ENCODE assay signal across 8 mouse cellular contexts in genomic region chr2:32317791-32318417, GRCm38 (mm10). TPM values are rescaled to one million over a fixed set of nuclear protein-coding genes. Genes with fewer than 3 reads are reported as not detected.
DNase-seq lines count a peak whose midpoint lies in the region; ATAC-seq lines count a peak whose summit lies in the region.

No protein-coding gene starts in this region.

- peak overlapping the region; percentile 63; the same call in 1 of the 2 replicates for H3K27ac ChIP-seq in forebrain, embryonic 12.5 days
- peak overlapping the region; percentile 100 for H3K27ac ChIP-seq in limb, embryonic 11.5 days (replicated peaks; ENCODE audit: low read depth, low read length)
- no peak overlapping the region for H3K27ac ChIP-seq in midbrain, embryonic 13.5 days

- H3K4me1 ChIP-seq in forebrain, embryonic 12.5 days, result peaks cover 47% of the 10 kb centered on the region
- peaks cover 46% of the 10 kb centered on the region for H3K4me1 ChIP-seq in limb, embryonic 11.5 days (ENCODE audit: control insufficient read depth, insufficient read depth, low read length)
- peaks cover 44% of the 10 kb centered on the region for H3K4me1 ChIP-seq in midbrain, embryonic 13.5 days (replicated peaks)

- intact Hi-C loops in heart, postnatal 14 days (cut with DNase I), result no loop called here
- intact Hi-C loops in left cerebral cortex, postnatal 25 days (cut with DNase I), result no loop called here

- peak overlapping the region; percentile 29 for H3K4me3 ChIP-seq in forebrain, embryonic 12.5 days (replicated peaks)
- peak overlapping the region; percentile 74 for H3K4me3 ChIP-seq in limb, embryonic 11.5 days (ENCODE audit: low read depth, low read length)
- H3K4me3 ChIP-seq in midbrain, embryonic 13.5 days (replicated peaks), result no peak overlapping the region

- H3K27me3 ChIP-seq in forebrain, embryonic 12.5 days, result peaks cover 46% of the 10 kb centered on the region
- no peaks in the 10 kb centered on the region for H3K27me3 ChIP-seq in limb, embryonic 11.5 days (ENCODE audit: control insufficient read depth, insufficient read depth, low read length)
- peaks cover 26% of the 10 kb centered on the region for H3K27me3 ChIP-seq in midbrain, embryonic 13.5 days

- ATAC-seq in forebrain, embryonic 12.5 days (ENCODE audit: low FRiP score), result peak; percentile 52
- ATAC-seq in limb, embryonic 11.5 days (ENCODE audit: insufficient number of reproducible peaks, low FRiP score, low TSS enrichment, low read depth), result peak; percentile 83
- peak; percentile 25 for ATAC-seq in midbrain, embryonic 13.5 days

- peak overlapping the region; percentile 45; the same call in 1 of the 2 replicates for H3K9ac ChIP-seq in forebrain, embryonic 12.5 days
- H3K9ac ChIP-seq in limb, embryonic 11.5 days (ENCODE audit: low read length), result peak overlapping the region; percentile 95
- peak overlapping the region; percentile 26; the same call in 1 of the 2 replicates for H3K9ac ChIP-seq in midbrain, embryonic 13.5 days (replicated peaks)

- DNase-seq in adrenal gland, postnatal 36 days, result peak; percentile 20 to 55
- no peak for DNase-seq in adrenal gland, postnatal 4 days (ENCODE audit: low spot score in 2 of 2)
- DNase-seq in heart, postnatal 14 days, result peak; percentile 75 to 80
- DNase-seq in limb, embryonic 11.5 days (ENCODE audit: low spot score), result peak; percentile 96
- DNase-seq in yolk sac, embryonic 10.5 days (ENCODE audit: low spot score), result peak; percentile 86
- DNase-seq in left cerebral cortex, postnatal 25 days (ENCODE audit: low spot score in 2 of 2), result no peak

- H3K4me2 ChIP-seq in forebrain, embryonic 12.5 days, result peak overlapping the region; percentile 47
- peak overlapping the region; percentile 96 for H3K4me2 ChIP-seq in limb, embryonic 11.5 days (ENCODE audit: low read depth, severe bottlenecking)
- H3K4me2 ChIP-seq in midbrain, embryonic 13.5 days (replicated peaks), result peak overlapping the region; percentile 38

- no peaks in the 10 kb centered on the region for H3K36me3 ChIP-seq in forebrain, embryonic 12.5 days (replicated peaks)
- H3K36me3 ChIP-seq in limb, embryonic 11.5 days (ENCODE audit: control insufficient read depth, insufficient read depth, low read length), result no peaks in the 10 kb centered on the region
- H3K36me3 ChIP-seq in midbrain, embryonic 13.5 days, result peaks cover 30% of the 10 kb centered on the region

- 10% methylated on average over 19 of the region's 19 CpGs for WGBS in forebrain, embryonic 12.5 days
- 2% methylated on average over 16 of the region's 19 CpGs for WGBS in limb, embryonic 11.5 days
- WGBS in midbrain, embryonic 13.5 days, result 13% methylated on average over 17 of the region's 19 CpGs

- no peaks in the 10 kb centered on the region for H3K9me3 ChIP-seq in forebrain, embryonic 12.5 days
- no peaks in the 10 kb centered on the region for H3K9me3 ChIP-seq in limb, embryonic 11.5 days (ENCODE audit: control insufficient read depth, low read length)
- H3K9me3 ChIP-seq in midbrain, embryonic 13.5 days, result no peaks in the 10 kb centered on the region

RNA-seq across cellular contexts. Expression of gene Swi5, which starts 30.0 kb away (rescaled TPM):
- 100 to 1,000 TPM; 289 to 304 TPM for total RNA-seq in adrenal gland, postnatal 36 days (2021)
- total RNA-seq in adrenal gland, postnatal 4 days (2021), result 100 to 1,000 TPM; 225 to 237 TPM
- 391 and 397 TPM in 2 replicates for polyA plus RNA-seq in forebrain, embryonic 12.5 days (2016; fragmentation: Nextera tagmentation; extraction: Ambion mirVana)
- total RNA-seq in heart, postnatal 14 days (2021), result 100 to 1,000 TPM; 153 to 156 TPM
- polyA plus RNA-seq in limb, embryonic 11.5 days (2014; fragmentation: Nextera tagmentation; extraction: Ambion mirVana), result 272 and 354 TPM in 2 replicates
- polyA plus RNA-seq in midbrain, embryonic 13.5 days (2015; fragmentation: Nextera tagmentation; extraction: Ambion mirVana), result 454 and 469 TPM in 2 replicates
- total RNA-seq in left cerebral cortex, postnatal 25 days (2021), result 100 to 1,000 TPM; 213 to 214 TPM

RNA-seq across cellular contexts. Expression of gene Golga2, which starts 30.7 kb away (rescaled TPM):
- 10 to 100 TPM; 73.0 to 74.2 TPM for total RNA-seq in adrenal gland, postnatal 36 days (2021)
- total RNA-seq in adrenal gland, postnatal 4 days (2021), result 10 to 100 TPM; 78.6 to 80.4 TPM
- polyA plus RNA-seq in forebrain, embryonic 12.5 days (2016; fragmentation: Nextera tagmentation; extraction: Ambion mirVana), result 23.0 and 26.5 TPM in 2 replicates
- 10 to 100 TPM; 67.9 to 70.5 TPM for total RNA-seq in heart, postnatal 14 days (2021)
- 18.1 and 18.9 TPM in 2 replicates for polyA plus RNA-seq in limb, embryonic 11.5 days (2014; fragmentation: Nextera tagmentation; extraction: Ambion mirVana)
- polyA plus RNA-seq in midbrain, embryonic 13.5 days (2015; fragmentation: Nextera tagmentation; extraction: Ambion mirVana), result 26.0 and 26.7 TPM in 2 replicates
- 10 to 100 TPM; 82.6 to 82.8 TPM for total RNA-seq in left cerebral cortex, postnatal 25 days (2021)

RNA-seq across cellular contexts. Expression of gene Ciz1, which starts 34.2 kb away (rescaled TPM):
- total RNA-seq in adrenal gland, postnatal 36 days (2021), result 10 to 100 TPM; 59.8 to 66.2 TPM
- total RNA-seq in adrenal gland, postnatal 4 days (2021), result 100 to 1,000 TPM in 1 of 2 experiments, 10 to 100 TPM in 1; 97.7 to 106 TPM
- polyA plus RNA-seq in forebrain, embryonic 12.5 days (2016; fragmentation: Nextera tagmentation; extraction: Ambion mirVana), result 59.1 and 67.5 TPM in 2 replicates
- 10 to 100 TPM; 32.2 to 36.5 TPM for total RNA-seq in heart, postnatal 14 days (2021)
- polyA plus RNA-seq in limb, embryonic 11.5 days (2014; fragmentation: Nextera tagmentation; extraction: Ambion mirVana), result 52.2 and 67.8 TPM in 2 replicates
- 54.4 and 56.7 TPM in 2 replicates for polyA plus RNA-seq in midbrain, embryonic 13.5 days (2015; fragmentation: Nextera tagmentation; extraction: Ambion mirVana)
- total RNA-seq in left cerebral cortex, postnatal 25 days (2021), result 10 to 100 TPM; 67.5 to 73.1 TPM

RNA-seq across cellular contexts. Expression of gene Dnm1, which starts 35.2 kb away (rescaled TPM):
- total RNA-seq in adrenal gland, postnatal 36 days (2021), result 10 to 100 TPM; 14.8 to 20.3 TPM
- total RNA-seq in adrenal gland, postnatal 4 days (2021), result 10 to 100 TPM; 41.3 to 43.4 TPM
- polyA plus RNA-seq in forebrain, embryonic 12.5 days (2016; fragmentation: Nextera tagmentation; extraction: Ambion mirVana), result 18.6 and 19.4 TPM in 2 replicates
- 1 to 10 TPM; 9.1 TPM for total RNA-seq in heart, postnatal 14 days (2021)
- 36.1 and 39.9 TPM in 2 replicates for polyA plus RNA-seq in limb, embryonic 11.5 days (2014; fragmentation: Nextera tagmentation; extraction: Ambion mirVana)
- polyA plus RNA-seq in midbrain, embryonic 13.5 days (2015; fragmentation: Nextera tagmentation; extraction: Ambion mirVana), result 35.5 and 41.2 TPM in 2 replicates
- total RNA-seq in left cerebral cortex, postnatal 25 days (2021), result 1,000 to 10,000 TPM; 1,197 to 1,302 TPM

RNA-seq across cellular contexts. Expression of gene Uck1, which starts 57.9 kb away (rescaled TPM):
- total RNA-seq in adrenal gland, postnatal 36 days (2021), result 100 to 1,000 TPM; 118 to 120 TPM
- 10 to 100 TPM; 88.3 to 98.2 TPM for total RNA-seq in adrenal gland, postnatal 4 days (2021)
- polyA plus RNA-seq in forebrain, embryonic 12.5 days (2016; fragmentation: Nextera tagmentation; extraction: Ambion mirVana), result 76.5 and 78.4 TPM in 2 replicates
- 10 to 100 TPM; 26.1 to 26.7 TPM for total RNA-seq in heart, postnatal 14 days (2021)
- 58.6 and 61.5 TPM in 2 replicates for polyA plus RNA-seq in limb, embryonic 11.5 days (2014; fragmentation: Nextera tagmentation; extraction: Ambion mirVana)
- polyA plus RNA-seq in midbrain, embryonic 13.5 days (2015; fragmentation: Nextera tagmentation; extraction: Ambion mirVana), result 85.5 and 87.2 TPM in 2 replicates
- total RNA-seq in left cerebral cortex, postnatal 25 days (2021), result 10 to 100 TPM; 51.6 to 55.8 TPM

Comparison
In these comparisons a context has a peak if more than half of its experiments do, and no peak if none do; other contexts are left out.
1. DNase-seq: peak in adrenal gland, postnatal 36 days (2 of 2), heart, postnatal 14 days (2 of 2), limb, embryonic 11.5 days (single experiment) and yolk sac, embryonic 10.5 days (single experiment); none in adrenal gland, postnatal 4 days (0 of 2) and left cerebral cortex, postnatal 25 days (0 of 2).
2. ATAC-seq: peak in every context shown above with its lines; median percentile 83 in limb, embryonic 11.5 days; 52 in forebrain, embryonic 12.5 days; 25 in midbrain, embryonic 13.5 days.
3. H3K4me2 ChIP-seq: peak in every context shown above with its lines; median percentile 96 in limb, embryonic 11.5 days; 47 in forebrain, embryonic 12.5 days; 38 in midbrain, embryonic 13.5 days.
4. H3K9ac ChIP-seq: peak in every context shown above with its lines; median percentile 95 in limb, embryonic 11.5 days; 45 in forebrain, embryonic 12.5 days; 26 in midbrain, embryonic 13.5 days.